ENCODE assay signal across 8 mouse cellular contexts in the genomic region with DNA sequence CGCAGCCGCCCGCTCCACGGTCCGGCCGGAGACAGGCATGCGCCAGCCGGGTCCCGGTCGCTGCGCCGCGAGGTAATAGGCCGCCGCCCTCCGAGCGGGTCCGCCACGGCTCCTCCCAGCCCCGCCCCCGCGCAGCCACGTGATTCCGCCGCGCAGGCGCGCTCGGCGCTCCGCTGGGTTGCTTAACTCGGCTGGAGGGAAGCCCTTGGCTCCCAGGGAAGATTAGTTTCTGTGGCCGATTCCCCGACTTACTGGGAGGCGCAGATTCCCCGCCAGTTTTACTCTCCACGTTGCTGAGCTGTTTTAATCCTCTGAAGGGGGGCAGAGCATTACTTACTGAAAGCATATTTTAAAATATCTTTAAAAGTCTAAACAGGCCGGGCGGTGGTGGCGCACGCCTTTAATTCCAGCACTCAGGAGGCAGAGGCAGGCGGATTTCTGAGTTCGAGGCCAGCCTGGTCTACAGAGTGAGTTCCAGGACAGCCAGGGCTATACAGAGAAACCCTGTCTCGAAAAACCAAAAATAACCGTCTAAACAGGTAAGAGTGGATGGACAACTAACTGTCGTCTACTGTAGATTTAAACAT. TPM values are rescaled to one million over a fixed set of nuclear protein-coding genes. Genes with fewer than 3 reads are reported as not detected.
DNase-seq lines count a peak whose midpoint lies in the region; ATAC-seq lines count a peak whose summit lies in the region.

Gene Slc35e3 (minus strand): TSS at position 69 of the 587 bp plus-strand sequence.

- intact Hi-C loops in left cerebral cortex, postnatal 10 days (cut with DNase I): no loop called here

- peaks cover 26% of the 10 kb centered on the region for H3K36me3 ChIP-seq in intestine, embryonic 14.5 days (ENCODE audit: control insufficient read depth, insufficient read depth, low read length)

- no peaks in the 10 kb centered on the region for H3K27me3 ChIP-seq in intestine, embryonic 14.5 days (replicated peaks; ENCODE audit: control insufficient read depth, insufficient read depth, low read length)

- 16% methylated on average over 43 of the region's 46 CpGs for WGBS in intestine, embryonic 14.5 days

- peak within 1 kb of the TSS; percentile 34; the same call in 1 of the 2 replicates for H3K27ac ChIP-seq in intestine, embryonic 14.5 days (ENCODE audit: low read depth)

- H3K4me3 ChIP-seq in intestine, embryonic 14.5 days (ENCODE audit: low read depth, low read length): peak within 1 kb of the TSS; percentile 57

- ATAC-seq in intestine, embryonic 14.5 days (replicated peaks; ENCODE audit: low FRiP score, low TSS enrichment, low read depth): peak; percentile 95
- peak; percentile 89 for ATAC-seq in megakaryocyte progenitor cell, adult 5-6 weeks (replicated peaks; ENCODE audit: poor library complexity)

- peak; percentile 99 for DNase-seq in adrenal gland, adult 2 months
- DNase-seq in embryo, embryonic 11 days: peak; percentile 97
- peak; percentile 97 for DNase-seq in gastrocnemius, postnatal 25 days
- peak; percentile 94 for DNase-seq in intestine, embryonic 14.5 days (ENCODE audit: low spot score)
- DNase-seq in left cerebral cortex, postnatal 10 days (ENCODE audit: extremely low spot score in 1 of 2, low spot score in 2 of 2): peak; percentile 90 to 97
- DNase-seq in right cerebral cortex, postnatal 10 days (ENCODE audit: low spot score in 2 of 2): peak; percentile 95 to 97
- DNase-seq in urinary bladder, postnatal 14 days (ENCODE audit: low spot score): peak; percentile 98

- 0 out of 2 replicates have a peak, but pooled peaks cover 2% of the 10 kb centered on the region for H3K9me3 ChIP-seq in intestine, embryonic 14.5 days (ENCODE audit: control insufficient read depth, low read length)

- H3K4me1 ChIP-seq in intestine, embryonic 14.5 days (replicated peaks; ENCODE audit: control insufficient read depth, insufficient read depth, low read length): peaks cover 3% of the 10 kb centered on the region; the same call in 1 of the 2 replicates

- peak within 1 kb of the TSS; percentile 87 for H3K4me2 ChIP-seq in intestine, embryonic 14.5 days (ENCODE audit: low read length)

- H3K9ac ChIP-seq in intestine, embryonic 14.5 days (ENCODE audit: low read length): peak within 1 kb of the TSS; percentile 53

RNA-seq across cellular contexts. Expression of gene Slc35e3, which starts in this region (rescaled TPM):
- 10 to 100 TPM; 10.4 to 20.4 TPM for total RNA-seq in adrenal gland, adult 2 months (2021)
- 9.1 and 9.2 TPM in 2 replicates for polyA plus RNA-seq in adrenal gland, adult 2 months (2012; rRNA removed)
- 1 to 10 TPM; 3.8 to 4.8 TPM for total RNA-seq in gastrocnemius, postnatal 25 days (2021)
- 10.8 and 12.6 TPM in 2 replicates for polyA plus RNA-seq in intestine, embryonic 14.5 days (2014; fragmentation: Nextera tagmentation; extraction: Ambion mirVana)
- 10 to 100 TPM; 30.9 to 31.6 TPM for total RNA-seq in left cerebral cortex, postnatal 10 days (2021)
- 7.8 and 16.0 TPM in 2 replicates for total RNA-seq in megakaryocyte progenitor cell, adult 5-6 weeks (2015)
- 9.0 and 14.0 TPM in 2 replicates for total RNA-seq in megakaryocyte progenitor cell, adult 5-6 weeks (2017)

Comparison
In these comparisons a context has a peak if more than half of its experiments do, and no peak if none do; other contexts are left out.
1. Peak in every context shown above with its lines: DNase-seq, ATAC-seq, H3K4me3 ChIP-seq and H3K27ac ChIP-seq.